Mouse (Mus musculus) MEL-GATA-1-ER (cell line): ENCODE results near the gene Tec.
A peak's percentile ranks its signal among the peaks of the same experiment; 100 is the strongest.

ENCODE experiments used
- DNase-seq: peaks from one replicate; pipeline ENCODE4 v3.0.0-alpha.2; 2012; ENCODE audit warnings: low read depth; ENCODE audit errors: extremely low read depth

Gene Tec

GRCm38 (mm10) chr5:72784719-72785118, 83.6 kb downstream of the Tec start:
- no peak for DNase-seq

- DNase-seq, result no peak
Observed at GRCm38 (mm10) chr5:72783957-72784356, 84.3 kb downstream of the Tec start.

DNA sequence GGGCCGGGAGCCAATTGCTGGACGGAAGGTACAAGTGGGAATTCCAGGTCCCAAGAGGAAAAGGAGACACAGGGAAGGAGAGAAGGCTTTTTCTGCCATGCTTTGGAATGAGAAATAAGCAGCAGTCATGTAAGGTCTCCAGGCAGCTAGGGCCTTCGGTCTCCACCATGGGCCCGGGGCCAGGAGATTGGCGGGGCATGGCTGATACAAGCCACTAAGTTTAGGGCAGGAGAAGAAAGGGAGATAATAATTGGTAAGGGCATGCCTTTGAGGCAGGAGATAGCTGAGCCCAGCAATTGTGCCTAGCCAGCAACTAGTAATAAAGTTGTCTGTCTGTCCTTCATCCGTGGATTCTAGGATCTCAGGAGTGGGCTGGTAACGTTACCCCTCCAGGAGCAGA, 85.2 kb downstream of the Tec start:
- no peak for DNase-seq

DNA sequence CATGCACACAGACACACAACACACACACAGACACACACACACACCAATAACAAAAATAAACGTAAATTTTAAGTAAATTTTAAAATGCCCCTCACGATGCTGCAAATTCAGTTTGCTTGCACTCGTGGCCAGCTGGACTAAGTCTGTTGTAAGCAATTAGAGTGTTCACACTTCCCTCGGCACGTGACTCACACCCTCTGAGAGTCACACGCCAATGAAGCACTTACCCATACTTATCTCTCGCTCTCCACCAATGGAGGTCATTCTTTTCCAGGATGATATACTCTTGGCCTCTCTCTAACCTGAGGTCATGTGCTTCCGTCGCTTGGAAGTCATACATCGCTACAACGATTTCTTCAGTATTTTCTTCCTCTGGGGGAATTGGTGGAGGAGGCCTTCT, 86.5 kb downstream of the Tec start:
- no peak for DNase-seq

- no peak for DNase-seq
Observed at GRCm38 (mm10) chr5:72776595-72776994, 91.7 kb downstream of the Tec start.

DNA sequence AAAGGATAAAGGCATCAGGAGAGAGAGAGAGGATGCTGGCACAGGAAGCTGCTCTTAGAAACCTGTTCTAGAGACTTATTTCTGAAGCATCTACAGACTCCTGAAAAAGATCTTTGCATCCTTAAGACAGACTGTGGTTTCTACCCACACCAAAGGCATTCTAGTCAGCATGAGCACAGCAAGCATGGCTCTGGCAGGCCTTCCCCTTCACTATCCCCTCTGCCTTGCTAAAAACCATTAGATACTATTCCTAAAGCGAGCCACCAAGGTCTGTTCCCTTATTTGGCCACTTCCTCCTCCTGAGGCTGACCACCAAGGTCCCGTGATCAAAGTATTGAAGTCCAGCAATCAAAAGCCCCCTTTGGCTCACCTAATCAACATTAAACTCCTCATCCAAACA, 92.2 kb downstream of the Tec start:
- no peak for DNase-seq

DNA sequence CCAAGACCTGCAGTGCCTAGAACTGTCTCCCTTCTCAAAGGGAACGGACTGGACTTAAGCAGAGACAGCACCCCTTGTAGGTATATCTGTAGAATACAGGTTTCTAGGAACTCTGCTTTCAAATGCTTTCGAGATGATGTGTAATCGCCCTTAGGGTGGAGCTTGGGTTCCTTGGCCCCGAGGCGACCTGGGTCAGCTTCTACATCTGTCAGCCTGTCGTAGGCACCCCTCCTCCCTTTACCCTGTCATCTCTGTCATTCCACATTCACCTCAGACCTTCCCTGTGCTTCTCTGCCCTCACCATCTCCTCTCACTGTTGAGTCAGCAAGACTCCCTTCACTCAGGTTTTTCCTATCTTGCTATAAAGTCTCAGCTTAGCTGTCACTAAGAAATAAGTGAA, 98.4 kb downstream of the Tec start:
- DNase-seq, result no peak

- DNase-seq, result no peak
Observed at GRCm38 (mm10) chr5:72763546-72763945, 104.7 kb downstream of the Tec start.

DNA sequence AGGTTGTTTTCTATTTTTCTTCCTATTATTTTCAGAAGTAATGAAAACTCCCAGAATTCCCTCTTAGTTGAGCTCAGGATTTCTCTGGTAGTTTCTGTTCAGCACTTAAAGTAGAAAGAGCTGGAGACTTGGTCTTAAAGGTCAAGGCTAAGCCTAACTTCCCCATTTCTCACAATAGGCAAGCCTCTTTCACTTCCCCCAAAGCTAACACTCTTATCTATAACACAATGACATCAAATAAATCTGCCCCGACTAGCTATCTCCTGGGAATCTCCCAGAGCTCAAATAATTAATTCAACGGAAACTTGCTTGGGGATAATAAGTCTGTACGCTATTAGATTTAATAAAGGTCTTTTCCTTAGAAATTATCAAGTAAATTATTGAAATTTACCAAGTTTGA, 105.3 kb downstream of the Tec start:
- DNase-seq, result peak; percentile 43

GRCm38 (mm10) chr5:72761758-72762157, 106.5 kb downstream of the Tec start:
- no peak for DNase-seq

- no peak for DNase-seq
Observed at GRCm38 (mm10) chr5:72761237-72761636, 107.0 kb downstream of the Tec start.

GRCm38 (mm10) chr5:72758925-72759924, 109.1 kb downstream of the Tec start:
- no peak for DNase-seq

- no peak for DNase-seq
Observed at GRCm38 (mm10) chr5:72757155-72757773, 111.0 kb downstream of the Tec start.

DNA sequence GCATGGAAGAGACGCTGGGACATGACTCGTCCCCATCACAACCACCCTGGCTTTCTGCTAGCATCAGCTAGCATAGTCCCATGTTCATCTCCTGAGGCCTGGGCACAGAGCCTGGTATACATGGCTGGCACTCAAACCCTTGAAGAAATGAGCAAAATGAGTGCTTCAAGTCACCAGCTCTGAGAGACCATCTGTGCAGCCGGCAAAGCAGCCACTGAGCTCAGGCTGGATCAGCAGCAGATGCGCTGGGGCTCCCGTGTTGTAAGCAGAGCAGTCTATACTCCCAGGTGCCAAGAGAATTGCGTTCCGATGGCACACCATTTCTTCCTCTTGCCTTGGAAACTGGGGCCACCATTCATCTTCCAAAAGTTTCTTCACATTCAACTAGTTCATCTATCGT, 112.3 kb downstream of the Tec start:
- DNase-seq, result no peak

DNA sequence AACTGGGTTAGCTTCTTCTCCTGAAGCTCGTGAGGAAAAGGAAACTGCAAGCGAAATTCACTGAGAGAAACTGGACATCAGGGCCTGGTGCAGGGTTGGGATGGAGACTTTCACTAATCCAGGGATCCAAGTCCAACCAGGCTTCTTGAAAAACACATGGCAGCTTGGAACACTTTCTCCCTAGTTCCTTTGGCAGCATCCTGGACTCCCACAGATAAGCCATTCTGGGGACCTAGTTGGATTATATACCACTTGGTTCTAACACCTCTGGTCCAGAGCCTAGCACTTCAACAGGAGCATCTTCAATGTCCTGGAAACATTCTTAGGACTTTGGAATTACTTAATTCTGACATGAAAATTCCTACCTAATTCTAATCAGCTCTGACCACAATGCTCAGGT, 113.2 kb downstream of the Tec start:
- no peak for DNase-seq

DNA sequence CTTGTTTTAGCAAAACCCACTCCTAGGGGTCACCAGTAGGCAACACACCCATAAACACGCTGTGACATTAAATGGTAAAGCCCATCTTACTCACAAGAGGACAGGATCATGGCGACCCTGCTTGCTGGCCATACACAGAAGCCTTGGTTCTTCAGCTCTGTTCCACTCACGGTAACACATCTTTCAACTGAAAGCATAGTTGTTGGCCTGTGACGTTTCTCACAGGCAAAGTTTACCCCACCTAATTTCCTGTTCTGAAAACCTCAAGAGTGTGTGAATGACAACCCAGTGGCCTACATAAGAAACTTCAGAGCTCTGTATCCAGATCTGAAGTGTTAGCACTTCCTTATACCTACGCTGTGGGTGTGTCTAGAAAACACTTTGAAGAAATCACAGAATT, 115.7 kb downstream of the Tec start, which contains the start of gene Txk:
Gene Txk (minus strand): TSS at position 193 of the 400 bp plus-strand sequence.
- no peak for DNase-seq

- no peak for DNase-seq
Observed at GRCm38 (mm10) chr5:72751056-72751758, 117.1 kb downstream of the Tec start.

DNA sequence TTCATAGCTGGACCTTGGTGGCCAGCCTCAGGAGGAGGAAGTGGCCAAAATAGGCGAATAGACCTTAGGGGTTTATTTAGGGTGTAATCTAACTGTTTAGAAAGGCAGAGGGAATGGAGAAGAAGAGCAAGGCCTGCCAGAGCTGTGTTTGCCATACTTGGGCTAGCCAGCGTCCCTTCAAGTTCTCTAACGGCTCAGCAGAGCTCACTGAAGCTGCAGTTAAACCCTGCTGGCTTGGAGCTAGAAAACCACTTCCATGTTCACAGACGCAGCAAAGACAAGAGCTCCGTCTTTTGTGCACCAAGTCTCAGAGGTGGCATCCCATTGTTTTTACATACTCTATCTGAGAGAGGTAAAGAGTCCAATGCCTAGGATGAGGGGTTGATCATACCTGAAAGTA, 118.1 kb downstream of the Tec start:
- no peak for DNase-seq

DNA sequence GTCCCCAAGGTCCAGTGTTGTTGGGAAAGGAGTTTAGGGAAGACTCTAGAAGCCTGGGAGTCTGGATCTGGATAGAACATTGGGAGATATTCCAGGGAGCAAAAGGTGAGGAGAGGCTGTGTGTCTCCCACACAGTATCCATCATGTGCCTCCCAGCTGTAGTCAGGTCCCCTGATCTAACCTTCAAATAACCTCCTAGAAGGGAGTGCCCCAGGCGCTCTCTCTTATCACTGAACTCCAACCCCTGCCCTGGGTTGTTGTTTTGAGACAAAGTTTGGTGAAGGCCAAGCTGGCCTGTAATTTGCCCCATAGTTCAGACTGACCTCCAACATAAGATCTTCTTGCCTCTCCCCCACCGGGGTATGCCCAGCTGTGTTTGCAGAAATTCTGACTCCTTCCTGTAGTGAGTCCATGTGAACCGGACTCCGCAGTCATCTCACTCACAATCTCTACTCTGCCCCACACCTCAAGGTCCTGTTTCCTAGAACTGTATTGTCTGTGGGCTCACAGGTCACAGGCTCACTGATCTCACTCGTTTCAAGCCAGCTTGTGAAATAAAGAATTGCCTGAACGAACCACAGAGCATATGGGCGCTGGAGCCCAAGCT, 119.5 kb downstream of the Tec start:
- no peak for DNase-seq

DNA sequence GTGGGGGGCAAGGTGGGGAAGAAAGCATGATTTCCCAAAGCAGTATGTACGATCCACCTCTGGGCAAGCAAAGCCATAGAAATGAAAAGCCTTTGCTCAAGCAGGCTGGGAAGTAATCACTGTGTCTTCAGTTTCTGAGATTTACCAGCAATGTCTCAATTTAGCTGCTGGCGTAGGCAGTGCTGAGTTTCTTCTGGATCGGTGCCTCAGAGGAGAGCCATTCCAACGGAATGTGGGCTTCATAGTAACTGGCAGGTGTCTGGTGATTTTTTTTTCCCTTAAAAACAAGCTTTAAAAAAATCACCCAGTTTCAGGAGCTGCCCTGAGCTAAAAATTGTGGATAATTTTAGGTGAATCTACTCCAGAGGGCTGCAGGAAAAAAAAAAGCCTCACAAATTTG, 120.9 kb downstream of the Tec start:
- no peak for DNase-seq

GRCm38 (mm10) chr5:72746461-72746860, 121.8 kb downstream of the Tec start:
- no peak for DNase-seq

DNA sequence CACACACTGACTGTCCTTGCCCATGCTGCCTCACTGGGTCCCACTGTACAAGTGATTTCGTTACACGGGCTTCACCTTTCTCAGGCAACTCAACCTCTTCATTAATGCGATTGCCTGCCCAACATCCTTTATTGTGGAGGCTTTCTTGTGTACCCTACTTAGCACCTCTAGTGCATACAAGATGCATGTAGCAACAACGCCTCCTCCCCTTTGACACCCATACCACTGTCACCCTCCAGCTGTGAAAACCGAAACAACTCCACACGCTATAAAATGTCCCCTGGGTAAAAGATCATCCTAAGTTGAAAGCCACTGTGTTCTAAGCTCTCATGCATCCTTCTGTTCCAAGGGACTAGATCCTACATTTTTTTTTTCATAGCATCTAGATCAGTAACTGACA, 125.2 kb downstream of the Tec start:
- DNase-seq, result no peak
